Mouse (Mus musculus): Measurements from ENCODE around the gene Nyap1. TPM values are rescaled to one million over a fixed set of nuclear protein-coding genes. Genes with fewer than 3 reads are reported as not detected.

Nyap1 gene
- polyA plus RNA-seq, 1 experiment from 2014 or later = 8.8 TPM

DNA sequence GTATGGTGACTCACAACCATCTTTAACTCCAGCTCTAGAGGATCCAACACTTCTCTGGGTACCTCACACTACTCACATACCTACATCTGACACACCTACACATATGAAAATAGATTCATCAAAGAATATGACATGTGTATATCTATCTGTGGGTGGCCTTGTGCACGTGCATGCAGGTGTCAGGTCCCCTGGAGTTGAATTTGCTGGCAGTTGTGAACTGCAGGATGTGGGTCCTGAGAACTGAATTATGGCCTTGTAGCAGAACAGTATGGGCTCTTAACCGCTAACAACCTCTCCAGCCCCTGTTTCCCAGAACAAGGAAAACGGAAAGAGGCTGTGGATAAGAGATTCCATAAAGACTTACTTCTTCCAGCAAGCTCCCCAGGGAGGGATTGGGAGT is 42.3 kb downstream of the Nyap1 start:
- peak; percentile 81 for DNase-seq (ENCODE audit: low spot score)

DNA sequence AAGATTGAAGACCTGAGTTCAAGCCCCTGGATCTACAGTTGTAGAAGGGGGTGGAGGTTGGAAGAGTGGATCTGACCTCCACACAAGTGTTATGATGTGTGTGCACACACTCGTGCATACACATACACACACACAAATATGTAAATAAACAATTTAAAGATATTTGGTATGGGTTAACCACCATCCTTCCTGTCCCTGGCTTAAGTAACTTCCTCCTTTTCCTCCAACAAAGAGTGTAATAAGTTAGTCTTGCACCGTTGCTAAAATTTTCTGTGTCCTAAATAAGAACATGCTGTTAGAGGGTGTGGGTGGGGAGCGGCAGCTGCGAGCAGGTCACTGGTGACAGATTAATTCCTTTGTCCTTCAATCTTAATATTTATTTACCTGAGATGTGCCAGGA is 45.5 kb downstream of the Nyap1 start:
- DNase-seq (ENCODE audit: low spot score) = no peak

DNA sequence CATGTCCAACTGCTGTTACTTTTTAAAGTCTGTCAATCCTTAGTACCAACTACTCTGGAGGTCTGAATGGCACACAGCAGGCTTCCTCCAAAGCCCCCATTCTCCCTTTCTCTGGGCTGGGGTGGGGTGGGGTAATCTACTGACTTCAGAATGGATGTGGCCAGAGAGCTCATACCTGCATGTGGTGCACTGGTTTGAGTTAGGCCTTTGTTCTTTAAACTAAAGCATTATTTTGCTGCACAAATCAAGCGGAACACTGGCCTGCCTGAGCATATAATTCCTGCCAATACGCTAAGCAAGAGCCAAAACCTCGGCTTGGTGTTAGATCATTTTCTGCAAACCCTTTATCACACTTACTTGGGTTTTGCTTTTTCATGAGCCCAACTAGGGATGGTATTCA is 46.6 kb downstream of the Nyap1 start:
- DNase-seq (ENCODE audit: low spot score) = no peak

GRCm38 (mm10) chr5:137691881-137692280 is 49.5 kb downstream of the Nyap1 start:
- peak; percentile 79 for DNase-seq (ENCODE audit: low spot score)

GRCm38 (mm10) chr5:137690531-137690930 is 50.9 kb downstream of the Nyap1 start:
- DNase-seq (ENCODE audit: low spot score) = peak; percentile 38

- DNase-seq (ENCODE audit: low spot score) = peak; percentile 57
Measured at GRCm38 (mm10) chr5:137689974-137690373, 51.4 kb downstream of the Nyap1 start.

GRCm38 (mm10) chr5:137686127-137686790 is 55.1 kb downstream of the Nyap1 start:
- DNase-seq (ENCODE audit: low spot score) = peak; percentile 53

GRCm38 (mm10) chr5:137685653-137686052 is 55.8 kb downstream of the Nyap1 start:
- DNase-seq (ENCODE audit: low spot score) = no peak

GRCm38 (mm10) chr5:137684294-137685123 is 56.9 kb downstream of the Nyap1 start, which contains the start of gene Agfg2:
TSS of gene Agfg2 (minus strand) at chr5:137684726.
- peak; percentile 100 for DNase-seq (ENCODE audit: low spot score)

DNA sequence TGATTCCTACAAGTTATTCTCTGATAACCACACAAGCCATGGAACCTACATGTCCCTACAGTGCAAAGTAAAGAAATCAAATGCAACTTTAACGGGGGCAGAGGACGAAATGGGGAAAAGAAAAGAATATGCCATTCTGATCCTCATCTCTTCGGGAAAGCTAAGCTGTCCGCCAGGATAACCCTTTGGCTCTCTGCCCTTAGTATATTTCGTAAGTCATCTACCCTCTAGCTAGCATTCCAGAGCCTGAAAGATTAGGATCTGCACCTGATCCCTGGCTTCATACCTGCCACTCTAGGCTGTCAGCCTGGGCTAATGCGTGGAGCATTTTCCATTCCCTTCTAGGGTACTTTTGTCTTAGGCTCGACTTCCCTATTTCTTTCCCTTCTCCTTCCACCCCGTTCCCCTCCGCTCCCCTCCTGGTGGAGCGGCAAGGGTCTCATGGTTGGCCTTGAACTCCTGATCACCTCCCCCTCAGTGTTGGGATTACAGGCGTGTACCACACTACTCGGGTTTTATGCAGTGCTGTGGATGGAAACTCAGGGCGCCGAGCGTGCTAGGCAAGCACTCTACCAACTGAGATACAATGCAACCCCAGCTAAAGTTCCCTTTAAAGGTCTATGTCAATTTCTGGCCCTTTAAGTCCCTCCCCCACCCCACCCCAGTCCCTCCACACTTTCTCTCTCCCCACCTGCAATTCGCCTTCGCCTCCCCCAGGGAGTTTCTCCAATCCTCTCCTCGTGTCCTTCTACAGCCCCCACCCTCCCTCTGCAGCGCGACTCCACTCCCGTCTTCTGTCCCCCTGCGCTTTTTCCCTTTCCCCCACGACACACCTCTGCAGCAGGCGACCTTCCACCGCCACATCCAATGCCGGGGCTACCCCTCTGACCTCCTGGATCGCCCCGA is 57.8 kb downstream of the Nyap1 start:
- DNase-seq (ENCODE audit: low spot score) = peak; percentile 59

GRCm38 (mm10) chr5:137682526-137682925 is 58.9 kb downstream of the Nyap1 start:
- no peak for DNase-seq (ENCODE audit: low spot score)

Other genes starting within 250 kb of the Nyap1 start
- gene Pop7, start 239.1 kb downstream of the Nyap1 start, polyA plus RNA-seq (2015; fragmentation: Nextera tagmentation; extraction: Ambion mirVana) = 84.6 and 90.0 TPM in 2 replicates
- 10.5 and 15.9 TPM in 2 replicates for gene Gigyf1, start 223.1 kb downstream of the Nyap1 start, polyA plus RNA-seq (2015; fragmentation: Nextera tagmentation; extraction: Ambion mirVana)
- gene Epo, start 208.4 kb downstream of the Nyap1 start, polyA plus RNA-seq (2015; fragmentation: Nextera tagmentation; extraction: Ambion mirVana) = not detected in 2 replicates
- 425 and 451 TPM in 2 replicates for gene Gnb2, start 208.1 kb downstream of the Nyap1 start, polyA plus RNA-seq (2015; fragmentation: Nextera tagmentation; extraction: Ambion mirVana)
- 0.14 TPM in 1 of 2 replicates, not detected in the other for gene Actl6b, start 188.1 kb downstream of the Nyap1 start, polyA plus RNA-seq (2015; fragmentation: Nextera tagmentation; extraction: Ambion mirVana)
- 0.98 and 1.2 TPM in 2 replicates for gene Tfr2, start 171.8 kb downstream of the Nyap1 start, polyA plus RNA-seq (2015; fragmentation: Nextera tagmentation; extraction: Ambion mirVana)
- 53.3 and 58.5 TPM in 2 replicates for gene Mospd3, start 140.5 kb downstream of the Nyap1 start, polyA plus RNA-seq (2015; fragmentation: Nextera tagmentation; extraction: Ambion mirVana)
- 18.6 and 21.1 TPM in 2 replicates for gene Pcolce, start 127.8 kb downstream of the Nyap1 start, polyA plus RNA-seq (2015; fragmentation: Nextera tagmentation; extraction: Ambion mirVana)
- 0.05 and 0.14 TPM in 2 replicates for gene Fbxo24, start 112.6 kb downstream of the Nyap1 start, polyA plus RNA-seq (2015; fragmentation: Nextera tagmentation; extraction: Ambion mirVana)
- 201 and 205 TPM in 2 replicates for gene Lrch4, start 112.5 kb downstream of the Nyap1 start, polyA plus RNA-seq (2015; fragmentation: Nextera tagmentation; extraction: Ambion mirVana)
- gene Gm20605, start 112.4 kb downstream of the Nyap1 start, polyA plus RNA-seq (2015; fragmentation: Nextera tagmentation; extraction: Ambion mirVana) = 16.7 and 20.8 TPM in 2 replicates
- 30.0 and 32.9 TPM in 2 replicates for gene Sap25, start 100.3 kb downstream of the Nyap1 start, polyA plus RNA-seq (2015; fragmentation: Nextera tagmentation; extraction: Ambion mirVana)
- 0.09 TPM in 1 of 2 replicates, not detected in the other for gene Irs3, start 95.9 kb downstream of the Nyap1 start, polyA plus RNA-seq (2015; fragmentation: Nextera tagmentation; extraction: Ambion mirVana)
- 109 and 142 TPM in 2 replicates for gene Agfg2, start 56.9 kb downstream of the Nyap1 start, polyA plus RNA-seq (2015; fragmentation: Nextera tagmentation; extraction: Ambion mirVana)
- 353 and 419 TPM in 2 replicates for gene Tsc22d4, start 4.1 kb upstream of the Nyap1 start, polyA plus RNA-seq (2015; fragmentation: Nextera tagmentation; extraction: Ambion mirVana)
- gene Ppp1r35, start 37.2 kb upstream of the Nyap1 start, polyA plus RNA-seq (2015; fragmentation: Nextera tagmentation; extraction: Ambion mirVana) = 69.4 and 69.6 TPM in 2 replicates
- 13.1 and 17.2 TPM in 2 replicates for gene Mepce, start 46.0 kb upstream of the Nyap1 start, polyA plus RNA-seq (2015; fragmentation: Nextera tagmentation; extraction: Ambion mirVana)
- 17.7 and 18.6 TPM in 2 replicates for gene Zcwpw1, start 46.2 kb upstream of the Nyap1 start, polyA plus RNA-seq (2015; fragmentation: Nextera tagmentation; extraction: Ambion mirVana)
- gene Pilra, start 94.7 kb upstream of the Nyap1 start, polyA plus RNA-seq (2015; fragmentation: Nextera tagmentation; extraction: Ambion mirVana) = 1.4 and 1.8 TPM in 2 replicates
- 2.0 and 2.8 TPM in 2 replicates for gene Pilrb1, start 116.5 kb upstream of the Nyap1 start, polyA plus RNA-seq (2015; fragmentation: Nextera tagmentation; extraction: Ambion mirVana)
- gene Pilrb2, start 130.2 kb upstream of the Nyap1 start, polyA plus RNA-seq (2015; fragmentation: Nextera tagmentation; extraction: Ambion mirVana) = 1.6 and 1.8 TPM in 2 replicates
- 0.22 and 0.26 TPM in 2 replicates for gene Cyp3a13, start 180.0 kb upstream of the Nyap1 start, polyA plus RNA-seq (2015; fragmentation: Nextera tagmentation; extraction: Ambion mirVana)
- gene Gjc3, start 221.5 kb upstream of the Nyap1 start, polyA plus RNA-seq (2015; fragmentation: Nextera tagmentation; extraction: Ambion mirVana) = not detected in 2 replicates
- 0.15 and 0.27 TPM in 2 replicates for gene Azgp1, start 239.9 kb upstream of the Nyap1 start, polyA plus RNA-seq (2015; fragmentation: Nextera tagmentation; extraction: Ambion mirVana)

All from thymus, postnatal 0 days (tissue).